Mouse (Mus musculus): Measurements from ENCODE around the gene Hemk1. TPM values are rescaled to one million over a fixed set of nuclear protein-coding genes. Genes with fewer than 3 reads are reported as not detected.

The Hemk1 gene
- polyA plus RNA-seq (2014; fragmentation: Nextera tagmentation; extraction: Ambion mirVana), result 8.2 and 11.0 TPM in 2 replicates

DNA sequence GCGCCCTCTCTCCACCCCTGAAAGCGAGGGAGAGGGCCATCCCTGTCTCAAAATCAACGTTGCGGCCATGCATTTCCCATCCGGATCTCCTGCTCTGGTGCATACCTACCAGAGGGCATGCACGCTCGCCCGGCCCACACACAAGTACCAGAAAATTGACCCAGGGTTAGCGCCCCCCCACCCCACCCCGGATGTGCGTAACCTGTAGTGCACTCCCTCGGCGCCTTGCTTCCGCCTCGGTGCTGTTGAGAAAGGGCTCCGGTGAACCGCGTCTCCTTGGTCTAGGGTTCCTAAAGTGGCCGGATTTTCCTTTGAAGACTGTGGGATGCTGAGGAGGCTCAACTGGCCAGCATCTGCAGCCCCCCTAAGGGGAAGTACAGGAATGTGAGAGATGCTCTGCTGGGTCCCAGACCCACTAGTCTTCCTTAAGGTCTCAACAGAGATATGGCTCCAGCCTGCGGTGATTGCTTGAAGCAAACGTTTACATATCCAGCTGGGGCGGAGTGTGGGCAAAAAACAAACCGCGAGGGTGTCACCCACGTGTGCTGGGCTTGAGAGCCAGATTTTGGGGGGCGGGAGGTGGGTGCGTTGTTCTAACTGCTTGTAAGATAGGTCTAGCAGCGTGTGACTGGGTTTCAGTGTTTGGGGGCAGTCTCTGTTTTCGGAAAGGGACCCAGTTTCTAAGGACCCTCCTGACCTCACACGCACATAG lies at the start of gene Hemk1:
TSS of gene Hemk1 (minus strand) at position 179 of the 712 bp plus-strand sequence.
- no peaks in the 10 kb centered on the region for H3K4me1 ChIP-seq (ENCODE audit: control insufficient read depth, insufficient read depth, low read length)
- 5% methylated on average over 30 of the region's 30 CpGs for WGBS
- peak within 1 kb of the TSS; percentile 51 for H3K4me3 ChIP-seq (ENCODE audit: low read depth, low read length)
- DNase-seq (ENCODE audit: low spot score) (peak; percentile 86), ATAC-seq (replicated peaks; ENCODE audit: insufficient number of reproducible peaks, low FRiP score, low TSS enrichment, low read depth) (peak; percentile 37; the same call in 1 of the 2 replicates)
- no peaks in the 10 kb centered on the region for H3K27me3 ChIP-seq (ENCODE audit: control insufficient read depth, insufficient read depth, low read length)
- peak within 1 kb of the TSS; percentile 71 for H3K9ac ChIP-seq (replicated peaks; ENCODE audit: low read length)
- no peaks in the 10 kb centered on the region for H3K9me3 ChIP-seq (replicated peaks; ENCODE audit: control insufficient read depth, low read length)
- peak within 1 kb of the TSS; percentile 83 for H3K4me2 ChIP-seq (ENCODE audit: low read depth, low read length)
- H3K27ac ChIP-seq (replicated peaks; ENCODE audit: low read depth, low read length), result no peak within 1 kb of the TSS
- H3K36me3 ChIP-seq (replicated peaks; ENCODE audit: control insufficient read depth, insufficient read depth, low read depth, low read length), result no peaks in the 10 kb centered on the region

DNA sequence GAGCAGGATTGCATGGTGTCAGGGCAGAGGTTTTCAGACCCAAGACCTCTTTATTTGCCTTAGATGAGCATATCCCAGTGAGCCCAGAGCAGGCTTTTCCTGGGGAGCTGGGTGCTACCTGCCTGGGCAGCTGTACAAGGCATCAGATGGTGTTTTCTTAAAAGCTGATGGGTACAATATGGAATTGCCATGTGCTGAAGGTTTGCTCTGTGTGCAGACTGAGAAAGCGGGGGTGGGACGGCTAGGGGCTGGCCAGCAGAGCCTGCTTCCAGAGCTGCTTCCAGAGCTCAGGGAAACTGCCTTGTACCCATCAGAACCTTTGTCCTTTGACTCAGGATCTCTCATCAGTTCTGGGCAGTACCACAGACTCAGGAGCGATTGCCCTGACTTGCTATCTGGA lies 49.6 kb upstream of the Hemk1 start:
- 84% methylated on average over 3 of the region's 3 CpGs for WGBS
- no peak overlapping the region for H3K4me3 ChIP-seq (ENCODE audit: low read depth, low read length)
- DNase-seq (ENCODE audit: low spot score) (no peak), ATAC-seq (replicated peaks; ENCODE audit: insufficient number of reproducible peaks, low FRiP score, low TSS enrichment, low read depth) (no peak)
- H3K9ac ChIP-seq (replicated peaks; ENCODE audit: low read length), result no peak overlapping the region
- H3K36me3 ChIP-seq (replicated peaks; ENCODE audit: control insufficient read depth, insufficient read depth, low read depth, low read length), result no peaks in the 10 kb centered on the region
- no peaks in the 10 kb centered on the region for H3K9me3 ChIP-seq (replicated peaks; ENCODE audit: control insufficient read depth, low read length)
- no peak overlapping the region for H3K27ac ChIP-seq (replicated peaks; ENCODE audit: low read depth, low read length)
- H3K4me2 ChIP-seq (ENCODE audit: low read depth, low read length), result no peak overlapping the region
- no peaks in the 10 kb centered on the region for H3K4me1 ChIP-seq (ENCODE audit: control insufficient read depth, insufficient read depth, low read length)
- H3K27me3 ChIP-seq (ENCODE audit: control insufficient read depth, insufficient read depth, low read length), result peaks cover 6% of the 10 kb centered on the region

GRCm38 (mm10) chr9:107386722-107387121 lies 48.6 kb upstream of the Hemk1 start:
- Histone ChIP-seq H3K27ac (replicated peaks; ENCODE audit: low read depth, low read length) (no peak overlapping the region), H3K4me2 (ENCODE audit: low read depth, low read length) (no peak overlapping the region), H3K27me3 (ENCODE audit: control insufficient read depth, insufficient read depth, low read length) (peaks cover 15% of the 10 kb centered on the region), H3K9ac (replicated peaks; ENCODE audit: low read length) (no peak overlapping the region), H3K4me1 (ENCODE audit: control insufficient read depth, insufficient read depth, low read length) (no peaks in the 10 kb centered on the region), H3K9me3 (replicated peaks; ENCODE audit: control insufficient read depth, low read length) (no peaks in the 10 kb centered on the region), H3K4me3 (ENCODE audit: low read depth, low read length) (no peak overlapping the region), H3K36me3 (replicated peaks; ENCODE audit: control insufficient read depth, insufficient read depth, low read depth, low read length) (no peaks in the 10 kb centered on the region)
- ATAC-seq (replicated peaks; ENCODE audit: insufficient number of reproducible peaks, low FRiP score, low TSS enrichment, low read depth), result no peak
- 58% methylated on average over 3 of the region's 3 CpGs for WGBS
- DNase-seq (ENCODE audit: low spot score), result peak; percentile 39

DNA sequence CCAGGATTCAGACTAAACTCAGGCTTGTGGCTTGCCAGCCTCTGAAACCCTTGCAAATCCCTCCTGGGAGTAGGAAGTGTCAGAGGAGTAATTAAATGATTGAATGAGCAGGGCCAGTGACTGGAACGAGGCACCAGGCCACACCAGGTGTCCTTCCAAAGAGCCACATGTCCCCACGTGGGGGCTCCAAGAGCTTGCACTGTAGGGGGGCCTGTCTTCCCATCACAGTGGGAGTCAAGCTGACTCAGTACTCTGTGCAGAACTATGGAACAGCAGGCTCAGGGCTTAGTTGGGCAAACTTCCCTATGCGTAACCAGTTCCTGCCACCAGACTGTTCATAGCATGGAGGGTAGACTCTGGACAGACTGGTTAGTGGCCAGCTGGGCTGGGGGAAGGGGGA lies 46.2 kb upstream of the Hemk1 start:
- no peak overlapping the region for H3K4me3 ChIP-seq (ENCODE audit: low read depth, low read length)
- no peak overlapping the region for H3K4me2 ChIP-seq (ENCODE audit: low read depth, low read length)
- peaks cover 28% of the 10 kb centered on the region for H3K27me3 ChIP-seq (ENCODE audit: control insufficient read depth, insufficient read depth, low read length)
- H3K9ac ChIP-seq (replicated peaks; ENCODE audit: low read length), result no peak overlapping the region
- H3K27ac ChIP-seq (replicated peaks; ENCODE audit: low read depth, low read length), result no peak overlapping the region
- H3K36me3 ChIP-seq (replicated peaks; ENCODE audit: control insufficient read depth, insufficient read depth, low read depth, low read length), result no peaks in the 10 kb centered on the region
- WGBS, result 28% methylated on average over 3 of the region's 3 CpGs
- DNase-seq (ENCODE audit: low spot score), result no peak
- ATAC-seq (replicated peaks; ENCODE audit: insufficient number of reproducible peaks, low FRiP score, low TSS enrichment, low read depth), result no peak
- no peaks in the 10 kb centered on the region for H3K9me3 ChIP-seq (replicated peaks; ENCODE audit: control insufficient read depth, low read length)
- no peaks in the 10 kb centered on the region for H3K4me1 ChIP-seq (ENCODE audit: control insufficient read depth, insufficient read depth, low read length)

DNA sequence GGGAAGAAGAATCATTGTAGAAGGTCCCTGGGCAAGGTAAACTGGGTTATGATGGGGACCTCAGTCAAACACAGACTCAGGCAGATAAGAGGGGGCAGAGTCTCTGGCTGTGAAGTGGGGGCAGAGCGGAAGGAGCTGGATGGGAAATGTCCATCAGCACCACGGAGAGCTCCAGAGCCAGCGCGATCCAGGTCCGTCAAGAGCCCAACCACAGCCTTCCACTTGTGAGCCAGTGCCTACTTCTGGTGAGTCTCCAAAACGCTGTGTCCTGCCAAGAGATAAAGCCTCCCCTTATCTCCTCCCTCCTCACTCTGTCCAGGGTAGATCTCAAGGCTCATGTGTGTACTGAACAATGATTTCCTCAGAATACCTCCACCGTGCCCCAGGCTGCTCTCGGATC lies 43.6 kb upstream of the Hemk1 start:
- WGBS, result 8% methylated on average over 8 of the region's 8 CpGs
- no peak overlapping the region for H3K27ac ChIP-seq (replicated peaks; ENCODE audit: low read depth, low read length)
- peak; percentile 76 for DNase-seq (ENCODE audit: low spot score)
- H3K9me3 ChIP-seq (replicated peaks; ENCODE audit: control insufficient read depth, low read length), result no peaks in the 10 kb centered on the region
- H3K4me2 ChIP-seq (ENCODE audit: low read depth, low read length), result no peak overlapping the region
- H3K4me3 ChIP-seq (ENCODE audit: low read depth, low read length), result no peak overlapping the region
- no peak for ATAC-seq (replicated peaks; ENCODE audit: insufficient number of reproducible peaks, low FRiP score, low TSS enrichment, low read depth)
- H3K36me3 ChIP-seq (replicated peaks; ENCODE audit: control insufficient read depth, insufficient read depth, low read depth, low read length), result no peaks in the 10 kb centered on the region
- H3K9ac ChIP-seq (replicated peaks; ENCODE audit: low read length), result no peak overlapping the region
- H3K27me3 ChIP-seq (ENCODE audit: control insufficient read depth, insufficient read depth, low read length), result peaks cover 40% of the 10 kb centered on the region
- H3K4me1 ChIP-seq (ENCODE audit: control insufficient read depth, insufficient read depth, low read length), result peaks cover 3% of the 10 kb centered on the region; the same call in 1 of the 2 replicates

GRCm38 (mm10) chr9:107377961-107378512 lies 39.9 kb upstream of the Hemk1 start:
- Histone ChIP-seq H3K4me2 (ENCODE audit: low read depth, low read length) (peak overlapping the region; percentile 69), H3K9me3 (replicated peaks; ENCODE audit: control insufficient read depth, low read length) (no peaks in the 10 kb centered on the region), H3K27ac (replicated peaks; ENCODE audit: low read depth, low read length) (no peak overlapping the region), H3K4me3 (ENCODE audit: low read depth, low read length) (peak overlapping the region; percentile 39), H3K9ac (replicated peaks; ENCODE audit: low read length) (peak overlapping the region; percentile 43; the same call in 1 of the 2 replicates), H3K36me3 (replicated peaks; ENCODE audit: control insufficient read depth, insufficient read depth, low read depth, low read length) (no peaks in the 10 kb centered on the region), H3K4me1 (ENCODE audit: control insufficient read depth, insufficient read depth, low read length) (peaks cover 3% of the 10 kb centered on the region; the same call in 1 of the 2 replicates), H3K27me3 (ENCODE audit: control insufficient read depth, insufficient read depth, low read length) (peaks cover 41% of the 10 kb centered on the region)
- DNase-seq (ENCODE audit: low spot score) (peak; percentile 66), ATAC-seq (replicated peaks; ENCODE audit: insufficient number of reproducible peaks, low FRiP score, low TSS enrichment, low read depth) (peak; percentile 54; the same call in 1 of the 2 replicates)
- under 1% methylated on average over 35 of the region's 35 CpGs for WGBS

GRCm38 (mm10) chr9:107375451-107375850 lies 37.3 kb upstream of the Hemk1 start:
- H3K9ac ChIP-seq (replicated peaks; ENCODE audit: low read length), result no peak overlapping the region
- DNase-seq (ENCODE audit: low spot score) (no peak), ATAC-seq (replicated peaks; ENCODE audit: insufficient number of reproducible peaks, low FRiP score, low TSS enrichment, low read depth) (no peak)
- H3K4me3 ChIP-seq (ENCODE audit: low read depth, low read length), result no peak overlapping the region
- H3K9me3 ChIP-seq (replicated peaks; ENCODE audit: control insufficient read depth, low read length), result no peaks in the 10 kb centered on the region
- H3K27me3 ChIP-seq (ENCODE audit: control insufficient read depth, insufficient read depth, low read length), result peaks cover 24% of the 10 kb centered on the region
- no peak overlapping the region for H3K4me2 ChIP-seq (ENCODE audit: low read depth, low read length)
- H3K36me3 ChIP-seq (replicated peaks; ENCODE audit: control insufficient read depth, insufficient read depth, low read depth, low read length), result no peaks in the 10 kb centered on the region
- H3K27ac ChIP-seq (replicated peaks; ENCODE audit: low read depth, low read length), result no peak overlapping the region
- 22% methylated on average over 5 of the region's 5 CpGs for WGBS
- H3K4me1 ChIP-seq (ENCODE audit: control insufficient read depth, insufficient read depth, low read length), result peaks cover 3% of the 10 kb centered on the region; the same call in 1 of the 2 replicates

DNA sequence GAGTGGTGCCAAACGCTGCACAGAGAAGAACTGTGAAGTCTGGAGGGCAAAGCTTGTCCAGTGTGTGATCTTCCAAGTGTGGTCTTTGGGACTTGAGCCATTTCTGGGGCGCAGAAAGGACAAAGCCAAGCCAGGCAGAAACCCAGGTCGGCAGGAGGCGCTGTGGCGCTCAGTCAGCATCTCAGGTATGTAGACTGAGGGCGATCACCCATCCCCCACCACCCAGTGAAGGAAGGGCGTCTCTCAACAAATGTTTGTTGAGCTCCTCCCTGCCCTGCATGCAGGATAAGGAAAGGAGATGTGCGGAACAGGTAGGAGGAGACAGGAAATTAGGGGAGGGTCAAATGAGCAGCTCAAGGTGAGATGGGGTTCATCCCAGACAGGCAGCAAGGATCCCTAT lies 36.5 kb upstream of the Hemk1 start:
- Histone ChIP-seq H3K36me3 (replicated peaks; ENCODE audit: control insufficient read depth, insufficient read depth, low read depth, low read length) (no peaks in the 10 kb centered on the region), H3K9ac (replicated peaks; ENCODE audit: low read length) (no peak overlapping the region), H3K27me3 (ENCODE audit: control insufficient read depth, insufficient read depth, low read length) (peaks cover 18% of the 10 kb centered on the region), H3K4me2 (ENCODE audit: low read depth, low read length) (no peak overlapping the region), H3K27ac (replicated peaks; ENCODE audit: low read depth, low read length) (no peak overlapping the region), H3K4me3 (ENCODE audit: low read depth, low read length) (no peak overlapping the region), H3K9me3 (replicated peaks; ENCODE audit: control insufficient read depth, low read length) (no peaks in the 10 kb centered on the region), H3K4me1 (ENCODE audit: control insufficient read depth, insufficient read depth, low read length) (peaks cover 3% of the 10 kb centered on the region; the same call in 1 of the 2 replicates)
- peak; percentile 35 for DNase-seq (ENCODE audit: low spot score)
- 7% methylated on average over 8 of the region's 8 CpGs for WGBS
- no peak for ATAC-seq (replicated peaks; ENCODE audit: insufficient number of reproducible peaks, low FRiP score, low TSS enrichment, low read depth)

All from embryonic facial prominence, embryonic 11.5 days (tissue).